Mouse (Mus musculus) cerebellum, postnatal 4 days (tissue): Measurements from ENCODE around the gene Zbtb12.
A peak's percentile ranks its signal among the peaks of the same experiment; 100 is the strongest.
"Not testable (repeated sequence)": the region's sequence is repeated elsewhere in the genome, so short reads cannot be mapped to it uniquely, and the experiment has no call there.

ENCODE experiments used
- DNase-seq, 2 experiments: peaks; one replicate each; pipeline ENCODE4 v3.0.0; 2022; ENCODE audit warnings: low spot score in 2 of 2, mixed read lengths in 1 of 2

Zbtb12 gene

DNA sequence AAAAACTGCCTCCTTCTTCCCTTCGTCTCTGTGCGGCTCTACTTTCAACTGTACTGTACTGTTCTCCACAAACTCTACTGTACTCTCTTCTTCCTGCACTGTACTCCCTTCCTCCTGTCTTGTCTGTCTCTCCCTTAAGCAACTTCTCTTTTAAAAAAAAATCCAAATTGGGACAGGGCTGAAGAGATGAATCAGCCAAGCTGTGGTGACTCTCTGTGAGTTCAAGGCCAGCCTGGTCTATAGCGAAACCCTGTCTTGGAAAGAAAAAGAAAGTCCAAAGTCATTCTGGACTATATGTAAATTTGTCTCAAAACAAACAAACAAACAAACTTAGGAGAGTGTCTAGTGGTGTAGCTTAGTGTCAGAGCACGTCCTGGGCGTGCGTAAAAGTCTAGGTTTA is 5.0 kb upstream of the Zbtb12 start:
- DNase-seq: no peak

DNA sequence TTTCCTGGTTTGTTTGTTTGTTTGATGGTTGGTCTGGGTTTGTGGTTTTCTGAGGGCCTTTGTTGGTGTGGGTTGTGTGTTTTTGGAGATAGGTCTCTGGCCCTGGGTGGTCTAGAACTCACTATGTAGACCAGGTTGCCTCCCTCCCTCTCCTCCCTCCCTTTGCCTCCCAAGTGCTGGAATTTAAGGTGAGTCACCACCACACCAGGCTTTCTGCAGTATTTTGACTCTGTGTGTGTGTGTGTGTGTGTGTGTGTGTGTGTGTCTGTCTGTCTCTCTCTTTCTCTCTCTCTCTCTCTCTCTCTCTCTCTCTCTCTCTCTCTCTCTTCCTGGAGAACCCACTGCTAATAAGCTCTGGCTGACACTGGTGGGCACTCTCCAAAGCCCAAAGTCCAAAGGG is 1.9 kb downstream of the Zbtb12 start:
- DNase-seq: no peak

DNA sequence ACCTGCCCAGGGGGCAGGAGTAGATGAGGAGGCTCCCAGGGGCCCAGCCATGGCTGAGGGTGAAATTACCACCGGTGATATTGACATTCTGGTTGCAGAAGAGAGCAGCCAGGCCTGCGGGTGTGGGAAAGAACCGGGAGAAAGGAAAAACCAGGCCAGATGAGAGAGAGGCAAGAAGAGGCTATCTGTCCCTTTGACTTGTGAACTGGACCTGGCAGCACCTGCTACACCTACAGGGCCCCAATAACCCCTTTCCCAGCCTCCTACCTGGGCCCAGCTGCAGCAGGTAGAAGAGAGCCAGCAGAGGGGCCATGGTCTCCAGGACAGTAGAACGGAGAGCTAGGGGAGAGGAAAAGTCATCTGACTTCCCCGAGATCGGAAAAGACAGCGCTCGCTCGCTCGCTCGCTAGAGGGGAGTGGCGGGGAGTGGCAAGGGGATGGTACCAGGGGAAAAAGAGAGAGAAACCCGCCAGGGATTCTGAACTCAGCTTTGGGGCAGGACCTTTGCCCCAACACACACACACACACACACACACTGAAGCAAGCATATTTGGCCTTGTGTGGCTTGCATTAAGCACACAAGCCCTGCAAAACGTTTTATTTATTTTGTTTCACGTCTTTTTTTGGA is 2.5 kb downstream of the Zbtb12 start, which contains the start of gene Gm20547:
Gene Gm20547, minus strand, starts transcription at position 360 of the 628 bp plus-strand sequence.
- DNase-seq: no peak

DNA sequence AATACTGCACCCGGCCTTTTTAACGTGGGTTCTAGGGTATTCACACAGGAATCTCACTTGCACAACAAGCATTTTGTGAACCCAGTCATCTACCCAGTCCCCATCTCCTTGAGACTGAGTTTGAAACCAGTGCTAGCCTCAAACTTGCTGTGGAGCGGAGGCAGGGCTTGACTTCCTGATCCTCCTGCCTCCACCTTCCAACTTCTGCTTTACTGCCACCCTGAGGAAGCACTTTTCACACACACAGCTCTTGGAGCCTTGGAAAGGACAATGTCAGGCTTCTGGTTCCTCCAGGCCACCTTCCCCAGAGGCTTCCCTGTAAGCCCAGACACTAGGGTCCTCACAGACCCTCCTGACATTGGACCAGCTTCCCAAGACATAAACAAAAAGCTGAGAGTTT is 4.0 kb downstream of the Zbtb12 start:
- DNase-seq: no peak

DNA sequence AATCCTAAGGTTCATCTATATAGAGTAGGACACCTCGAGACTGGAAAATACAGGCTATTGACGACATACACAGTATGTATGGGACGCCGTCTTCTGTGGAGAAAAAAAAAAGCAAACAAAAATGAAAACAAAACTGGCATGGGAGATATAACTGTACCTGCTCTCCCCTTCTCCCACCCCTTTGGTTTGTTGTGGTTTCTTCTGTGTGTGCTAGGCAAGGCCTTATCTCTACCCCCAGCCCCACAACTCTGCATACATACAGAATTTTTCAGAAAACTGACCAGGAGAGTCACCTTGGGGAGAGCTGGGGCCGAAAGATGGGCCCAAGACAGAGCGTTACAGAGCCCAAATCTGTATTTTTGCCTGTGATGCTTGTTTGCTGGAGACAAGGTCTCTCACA is 5.4 kb downstream of the Zbtb12 start:
- no peak for DNase-seq

DNA sequence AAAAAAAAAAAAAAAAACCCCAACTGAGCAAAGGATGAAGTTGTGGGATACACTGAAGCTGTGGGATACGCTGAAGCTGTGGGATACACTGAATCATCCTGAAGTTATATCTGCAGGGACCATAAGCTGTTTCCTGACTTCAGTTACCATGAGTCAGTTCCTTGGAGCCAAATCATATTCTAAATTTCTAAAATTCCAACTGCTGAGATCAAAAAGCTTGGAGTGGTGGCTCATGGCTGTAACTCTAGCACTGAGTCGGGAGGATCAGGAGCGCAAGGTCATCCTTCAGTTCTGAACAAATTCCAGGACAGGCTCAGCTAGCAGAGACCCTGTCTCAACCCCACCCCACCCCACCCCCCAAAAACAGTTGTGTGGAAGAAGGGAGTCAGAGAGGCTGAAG is 6.3 kb downstream of the Zbtb12 start:
- no peak for DNase-seq

DNA sequence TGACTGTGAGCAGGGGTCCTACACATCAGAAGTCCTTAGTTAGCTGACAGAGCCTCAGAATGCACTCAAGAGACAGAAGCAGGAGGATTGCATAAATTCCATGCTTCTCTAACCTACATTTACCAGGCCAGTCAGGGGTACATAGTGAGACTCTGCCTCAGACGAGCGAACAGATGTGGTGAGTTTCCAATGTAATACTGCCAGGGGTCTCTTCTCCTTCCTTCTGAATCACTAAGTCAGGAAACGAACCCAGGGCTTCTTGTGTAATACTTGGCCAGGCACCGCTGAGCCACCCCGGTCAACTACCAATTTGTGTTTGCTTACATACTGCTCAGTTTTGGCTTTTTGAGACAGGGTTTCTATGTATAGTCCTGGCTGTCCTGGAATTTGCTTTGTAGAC is 8.7 kb downstream of the Zbtb12 start:
- no peak for DNase-seq

DNA sequence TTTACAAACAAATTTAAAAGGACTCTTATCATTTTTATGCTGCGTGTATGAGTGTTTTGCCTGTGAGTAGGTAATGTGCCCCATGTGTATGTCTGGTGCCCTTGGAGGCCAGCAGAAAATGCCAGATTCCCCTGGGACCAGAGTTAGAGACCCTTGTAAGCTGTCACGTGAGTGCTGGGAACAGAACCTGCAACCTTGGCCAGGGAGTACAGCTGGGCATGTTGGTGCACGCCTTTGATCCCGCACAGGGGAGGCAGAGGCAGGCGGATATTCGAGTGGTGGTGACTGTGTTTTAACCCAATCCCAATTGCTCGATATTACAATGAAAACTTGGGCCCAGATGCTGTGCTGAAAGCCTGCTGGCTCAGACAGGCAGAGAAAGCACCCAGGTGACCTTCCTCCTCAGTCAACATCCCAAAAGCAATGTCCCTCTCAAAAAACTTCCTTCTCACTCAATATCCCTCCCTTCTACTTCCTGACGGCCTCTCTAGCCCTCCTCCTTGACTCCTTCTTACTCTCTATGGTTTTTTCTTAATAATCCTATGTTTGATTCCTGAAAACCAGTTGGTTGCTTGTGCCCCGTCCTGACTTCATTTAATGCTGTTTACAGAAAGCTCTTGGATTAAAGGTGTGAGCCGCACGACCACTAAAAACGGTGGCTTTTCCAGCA is 10.9 kb downstream of the Zbtb12 start:
- no peak for DNase-seq

DNA sequence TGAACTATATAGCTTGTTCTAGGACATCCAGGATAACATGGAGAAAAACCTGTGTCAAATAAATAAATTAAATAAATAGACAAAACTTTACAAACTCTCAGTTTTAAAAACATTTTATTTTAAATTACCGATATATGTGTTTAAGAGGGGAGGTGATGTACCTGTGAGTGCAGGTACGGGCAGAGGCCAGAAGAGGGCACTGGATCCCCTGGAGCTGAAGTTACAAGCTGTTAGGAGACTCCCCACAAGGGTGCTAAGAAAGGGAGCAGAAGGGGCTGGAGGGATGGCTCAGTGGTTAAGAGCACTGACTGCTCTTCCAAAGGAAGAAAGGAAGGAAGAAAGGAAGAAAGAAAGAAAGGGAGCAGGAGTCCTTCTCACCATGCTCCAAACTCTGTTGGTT is 12.1 kb downstream of the Zbtb12 start:
- DNase-seq: no peak

DNA sequence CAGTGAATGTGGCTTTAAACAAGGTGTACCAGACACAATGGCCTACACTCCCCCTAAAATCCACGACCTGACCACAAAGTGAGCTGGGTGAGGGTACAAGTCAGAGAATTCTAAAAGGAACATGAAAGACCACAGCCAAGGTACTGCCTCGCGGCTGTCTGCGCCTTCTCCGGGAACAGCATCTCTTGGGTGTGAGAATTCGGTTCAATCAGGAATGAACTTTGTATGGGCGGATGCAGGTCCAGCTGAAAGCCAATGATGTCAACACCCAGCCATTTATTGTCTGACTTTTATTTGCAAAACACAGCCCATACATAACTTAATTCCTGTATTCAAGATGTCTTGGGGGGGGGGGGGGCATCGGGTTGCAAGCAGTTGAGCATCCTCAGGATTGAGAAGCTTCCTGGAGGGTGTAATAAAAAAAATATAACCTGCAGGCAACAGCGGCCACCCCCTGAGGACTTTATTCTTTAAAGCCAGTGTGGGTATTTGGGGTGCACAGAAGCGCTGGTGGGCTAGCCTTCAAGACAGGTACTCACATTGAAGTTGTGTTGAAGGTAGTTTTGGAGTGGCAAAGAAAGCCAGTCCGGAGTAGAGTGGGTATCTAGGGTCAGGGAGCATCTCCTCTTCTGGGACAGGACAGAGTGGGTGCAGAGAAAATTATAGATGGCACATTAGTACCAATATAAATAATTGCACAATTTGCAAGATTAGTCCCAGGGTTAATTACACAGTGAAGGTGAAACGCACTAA is 14.0 kb downstream of the Zbtb12 start:
- no peak for DNase-seq

DNA sequence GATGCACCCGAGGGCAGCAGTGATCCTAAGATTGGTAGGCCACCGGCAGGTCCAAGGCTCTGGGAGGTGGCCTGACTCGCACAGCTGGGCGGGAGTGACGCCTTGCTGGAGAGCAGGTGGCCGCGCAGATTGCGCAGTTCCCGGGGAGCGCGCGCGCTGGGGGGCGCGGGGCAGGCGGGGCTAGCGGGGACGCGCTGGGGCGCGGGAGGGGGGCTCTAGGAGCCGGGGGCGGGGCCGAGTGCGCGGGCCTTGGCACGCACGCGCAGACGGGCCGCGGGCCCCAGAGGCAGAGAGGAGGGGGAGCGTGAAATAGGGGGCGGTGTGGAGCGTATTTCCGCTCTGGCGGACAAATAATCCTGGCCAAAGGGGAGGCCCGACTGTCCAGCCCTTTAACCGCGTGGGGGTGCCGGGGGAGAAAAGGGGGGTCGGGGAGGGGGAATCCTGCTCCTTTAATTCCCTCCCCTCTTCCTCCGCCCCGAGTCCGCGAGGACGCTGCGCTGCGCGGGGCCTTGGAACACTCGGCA is 14.9 kb downstream of the Zbtb12 start:
- DNase-seq: peak; percentile 93 to 95

DNA sequence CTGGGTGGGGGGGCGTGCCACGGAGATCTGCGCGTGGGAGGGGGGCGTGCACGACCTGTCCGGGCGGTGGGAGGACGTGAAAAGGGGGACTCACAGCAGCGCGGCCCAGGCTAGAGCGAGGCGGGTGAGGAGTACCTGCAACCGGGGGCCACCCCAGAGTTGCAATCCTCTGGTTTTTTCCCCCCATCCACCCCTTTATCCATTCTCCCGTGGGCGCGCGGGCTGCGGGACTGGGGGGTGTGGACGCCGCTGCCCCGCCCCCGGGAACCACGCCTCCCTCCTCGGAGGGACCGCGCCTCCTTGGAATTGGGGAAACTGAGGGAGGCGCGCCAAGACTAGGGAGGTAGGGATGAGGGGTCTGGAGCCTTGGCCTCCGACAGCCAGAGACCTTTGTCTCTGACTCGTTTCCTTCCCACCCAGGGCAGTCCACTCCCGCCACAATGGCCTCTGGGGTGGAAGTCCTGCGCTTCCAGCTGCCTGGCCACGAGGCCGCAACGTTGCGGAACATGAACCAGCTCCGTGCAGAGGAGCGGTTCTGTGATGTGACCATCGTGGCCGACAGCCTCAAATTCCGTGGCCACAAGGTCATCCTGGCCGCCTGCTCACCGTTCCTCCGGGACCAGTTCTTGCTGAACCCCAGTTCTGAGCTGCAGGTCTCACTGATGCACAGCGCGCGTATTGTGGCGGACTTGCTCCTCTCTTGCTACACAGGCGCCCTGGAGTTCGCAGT is 15.7 kb downstream of the Zbtb12 start:
- DNase-seq: peak; percentile 43 to 52

DNA sequence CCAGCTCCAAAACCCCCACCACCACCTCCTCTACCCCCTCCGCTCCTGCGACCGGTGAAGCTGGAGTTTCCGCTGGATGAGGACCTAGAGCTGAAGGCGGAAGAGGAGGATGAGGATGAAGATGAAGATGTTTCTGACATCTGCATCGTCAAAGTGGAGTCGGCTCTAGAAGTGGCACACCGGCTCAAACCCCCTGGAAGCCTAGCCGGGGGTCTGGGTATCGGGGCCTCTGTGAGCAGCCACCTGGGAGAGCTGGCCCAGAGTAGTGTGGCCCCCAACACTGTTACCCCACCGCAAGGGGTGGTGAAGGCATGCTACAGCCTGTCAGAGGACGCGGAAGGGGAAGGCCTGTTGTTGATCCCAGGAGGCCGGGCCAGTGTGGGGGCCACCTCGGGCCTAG is 16.4 kb downstream of the Zbtb12 start:
- DNase-seq: no peak

DNA sequence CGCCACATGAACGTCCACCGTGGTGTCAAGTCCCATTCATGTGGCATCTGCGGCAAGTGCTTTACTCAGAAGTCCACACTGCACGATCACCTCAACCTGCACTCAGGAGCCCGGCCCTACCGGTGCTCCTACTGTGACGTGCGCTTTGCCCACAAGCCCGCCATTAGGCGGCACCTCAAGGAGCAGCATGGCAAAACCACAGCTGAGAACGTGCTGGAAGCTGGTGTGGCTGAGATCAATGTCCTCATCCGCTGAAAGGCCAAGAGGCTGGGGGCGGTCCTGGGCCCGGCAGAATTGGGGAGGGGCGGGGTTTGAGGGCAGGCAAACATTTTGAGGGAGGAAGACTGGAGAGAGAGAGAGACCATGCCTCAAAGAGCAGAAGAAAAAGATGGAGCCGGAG is 17.1 kb downstream of the Zbtb12 start:
- DNase-seq: no peak

DNA sequence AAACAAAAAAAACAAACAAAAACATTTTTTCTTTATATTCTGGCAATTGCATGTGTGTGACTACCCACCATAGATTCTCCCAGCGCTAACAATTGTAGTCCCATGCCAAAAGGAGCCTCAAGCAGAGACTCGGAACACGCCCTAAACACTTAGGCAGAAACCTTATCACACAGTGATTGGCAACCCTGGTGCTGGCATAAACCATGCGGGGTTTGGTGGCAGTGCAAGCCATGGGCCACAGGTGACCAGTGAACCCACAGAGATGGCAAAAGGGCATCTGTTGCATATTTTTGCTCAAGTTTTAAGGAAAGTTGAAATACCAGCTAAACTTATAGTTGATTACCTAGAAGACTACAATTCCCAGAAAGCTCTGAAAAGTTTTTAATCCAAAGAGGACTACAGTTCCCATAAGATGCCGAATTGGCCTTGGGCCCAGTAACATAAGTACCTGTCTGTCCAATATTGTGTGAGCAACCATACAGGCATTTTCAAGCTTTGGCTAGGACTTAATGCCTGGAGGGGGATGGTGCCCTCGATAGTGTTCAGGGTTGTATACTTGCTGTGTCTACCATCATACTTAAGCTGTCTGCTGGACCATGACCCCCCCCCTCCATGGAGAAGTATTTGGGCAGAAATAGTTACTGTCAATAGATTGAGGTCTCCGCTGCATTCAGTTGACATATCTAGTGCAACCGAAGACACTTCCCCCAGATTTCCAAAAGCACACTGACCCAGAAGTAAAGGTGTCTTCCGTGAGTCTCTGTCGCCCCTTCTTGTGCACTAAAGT is 18.3 kb downstream of the Zbtb12 start:
- DNase-seq: no peak

DNA sequence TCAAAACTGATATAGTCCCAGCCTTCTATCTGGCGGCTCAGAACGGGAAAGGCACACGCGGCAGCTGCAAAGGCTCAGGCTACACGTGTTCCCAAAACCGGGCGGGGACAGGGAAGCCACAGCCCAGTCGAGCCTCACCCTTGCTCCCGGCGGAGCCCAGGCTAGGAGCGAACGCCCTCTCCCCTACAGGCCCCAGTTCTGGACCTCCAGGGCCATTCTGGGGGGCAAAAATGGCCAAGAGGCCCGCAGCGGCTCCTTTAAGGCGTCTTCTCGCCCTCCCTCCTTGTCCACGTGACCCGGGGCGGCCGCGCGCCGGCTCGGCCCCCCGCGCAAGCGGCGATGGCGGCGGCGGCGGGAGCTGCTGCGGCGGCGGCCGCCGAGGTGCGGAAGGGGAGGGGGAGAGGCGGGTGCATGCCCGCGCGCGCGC is 18.9 kb downstream of the Zbtb12 start, which contains the start of the genes C2 and Ehmt2:
Gene C2, minus strand, starts transcription at position 106 of the 427 bp plus-strand sequence.
Gene Ehmt2, plus strand, starts transcription at position 310 of the 427 bp plus-strand sequence.
- peak; percentile 64 to 81 for DNase-seq

DNA sequence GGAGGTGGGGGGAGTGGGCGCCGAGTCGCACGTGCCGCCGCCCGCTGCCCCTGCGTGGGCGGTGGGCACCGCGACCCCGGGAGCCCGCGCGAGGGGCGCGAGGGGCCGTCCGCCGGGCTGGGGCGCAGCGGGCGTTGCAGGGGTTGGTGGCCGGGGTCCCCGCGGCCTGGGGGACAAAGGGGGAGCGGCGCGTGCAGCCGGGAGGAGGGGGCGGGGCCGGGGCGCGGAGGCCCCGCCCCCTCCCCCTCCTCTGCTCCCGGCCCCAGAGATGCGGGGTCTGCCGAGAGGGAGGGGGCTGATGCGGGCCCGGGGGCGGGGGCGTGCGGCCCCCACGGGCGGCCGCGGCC is 19.4 kb downstream of the Zbtb12 start:
- DNase-seq: no peak

DNA sequence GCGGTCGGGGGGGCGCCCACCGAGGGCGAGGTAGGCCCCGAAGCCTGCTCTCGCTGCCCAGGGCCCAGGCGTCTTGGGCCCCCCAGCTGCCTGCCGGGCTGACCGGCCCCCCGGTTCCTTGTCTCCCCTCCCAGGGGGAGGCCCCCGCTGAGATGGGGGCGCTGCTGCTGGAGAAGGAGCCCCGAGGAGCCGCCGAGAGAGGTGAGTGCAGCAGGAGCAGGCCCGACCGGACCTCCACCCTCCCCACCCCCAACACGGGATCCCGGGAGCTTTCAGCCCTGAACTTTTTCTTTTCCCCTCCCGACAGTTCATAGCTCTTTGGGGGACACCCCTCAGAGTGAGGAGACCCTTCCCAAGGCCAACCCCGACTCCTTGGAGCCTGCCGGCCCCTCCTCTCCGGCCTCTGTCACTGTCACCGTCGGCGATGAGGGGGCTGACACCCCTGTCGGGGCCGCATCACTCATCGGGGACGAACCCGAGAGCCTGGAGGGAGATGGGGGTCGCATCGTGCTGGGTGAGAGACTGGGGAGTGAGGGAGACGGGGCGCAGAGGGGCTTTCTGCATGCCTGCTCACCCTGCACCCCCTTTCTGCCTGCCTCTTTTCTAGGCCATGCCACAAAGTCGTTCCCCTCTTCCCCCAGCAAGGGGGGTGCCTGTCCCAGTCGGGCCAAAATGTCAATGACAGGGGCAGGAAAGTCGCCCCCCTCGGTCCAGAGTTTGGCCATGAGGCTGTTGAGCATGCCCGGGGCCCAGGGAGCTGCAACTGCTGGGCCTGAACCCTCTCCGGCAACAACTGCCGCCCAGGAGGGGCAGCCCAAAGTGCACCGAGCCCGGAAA is 20.0 kb downstream of the Zbtb12 start:
- DNase-seq: peak in 1 of 2 experiments; percentile 37

DNA sequence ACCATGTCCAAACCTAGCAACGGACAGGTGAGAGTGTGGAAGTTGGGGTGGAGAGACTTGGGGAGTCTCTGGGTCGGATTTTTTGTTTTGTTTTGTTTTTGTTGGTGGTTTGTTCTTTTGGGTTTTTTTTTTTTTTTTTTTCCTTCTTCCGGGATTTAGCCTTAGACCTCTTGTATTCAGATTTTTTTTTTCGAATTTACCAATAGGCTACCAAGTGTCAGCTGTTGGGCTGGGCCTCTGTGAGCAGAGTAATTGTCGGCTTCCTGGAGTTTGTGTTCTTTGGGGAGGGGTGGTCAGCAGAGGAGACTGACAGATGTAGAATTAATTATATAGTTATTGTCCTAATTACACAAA is 20.6 kb downstream of the Zbtb12 start:
- DNase-seq: no peak

DNA sequence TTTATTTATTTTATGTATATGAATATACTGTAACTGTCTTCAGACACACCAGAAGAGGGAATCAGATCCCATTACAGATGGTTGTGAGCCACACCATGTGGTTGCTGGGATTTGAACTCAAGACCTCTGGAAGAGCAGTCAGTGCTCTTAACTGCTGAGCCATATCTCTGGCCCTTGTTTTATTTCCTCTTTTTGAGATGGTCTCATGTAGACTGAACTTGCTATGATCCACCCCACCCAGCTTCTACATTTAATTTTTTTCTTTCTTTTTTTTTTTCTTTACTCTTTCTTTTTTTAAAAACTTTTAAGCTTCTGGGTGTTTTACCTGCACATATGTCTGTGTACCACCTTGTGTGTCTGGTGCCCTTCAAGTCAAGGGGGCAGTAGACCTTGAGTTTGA is 21.5 kb downstream of the Zbtb12 start:
- not testable (repeated sequence) for DNase-seq
